Mouse (Mus musculus) lung, postnatal 25 days (tissue): ENCODE results near the gene Nudt13.

ENCODE experiments used
- DNase-seq: peaks from one replicate; pipeline ENCODE4 v3.0.0; 2022; ENCODE audit warnings: low spot score

Nudt13 gene

GRCm38 (mm10) chr14:20340149-20340548 lies 45.7 kb downstream of the Nudt13 start:
- peak; percentile 34 for DNase-seq

- DNase-seq = no peak
Observed at GRCm38 (mm10) chr14:20340866-20341265, 46.4 kb downstream of the Nudt13 start.

- DNase-seq = no peak
Observed at GRCm38 (mm10) chr14:20345885-20346284, 51.4 kb downstream of the Nudt13 start.

- no peak for DNase-seq
Observed at GRCm38 (mm10) chr14:20347441-20347990, 53.0 kb downstream of the Nudt13 start.

- peak; percentile 94 for DNase-seq
Observed at GRCm38 (mm10) chr14:20347991-20348541, 53.6 kb downstream of the Nudt13 start, which contains the start of the genes Ecd and Fam149b. Ecd (minus strand) TSS chr14:20348121. Fam149b (plus strand) TSS chr14:20348162.

GRCm38 (mm10) chr14:20363230-20363629 lies 68.7 kb downstream of the Nudt13 start:
- peak; percentile 18 for DNase-seq
